Mouse (Mus musculus): ENCODE measurements around the gene Flt1. TPM values are rescaled to one million over a fixed set of nuclear protein-coding genes. Genes with fewer than 3 reads are reported as not detected.
"Not testable (repeated sequence)": the region's sequence is repeated elsewhere in the genome, so short reads cannot be mapped to it uniquely, and the experiment has no call there.

Gene Flt1
- polyA plus RNA-seq, 1 experiment from 2014 or later = 5.8 TPM

DNA sequence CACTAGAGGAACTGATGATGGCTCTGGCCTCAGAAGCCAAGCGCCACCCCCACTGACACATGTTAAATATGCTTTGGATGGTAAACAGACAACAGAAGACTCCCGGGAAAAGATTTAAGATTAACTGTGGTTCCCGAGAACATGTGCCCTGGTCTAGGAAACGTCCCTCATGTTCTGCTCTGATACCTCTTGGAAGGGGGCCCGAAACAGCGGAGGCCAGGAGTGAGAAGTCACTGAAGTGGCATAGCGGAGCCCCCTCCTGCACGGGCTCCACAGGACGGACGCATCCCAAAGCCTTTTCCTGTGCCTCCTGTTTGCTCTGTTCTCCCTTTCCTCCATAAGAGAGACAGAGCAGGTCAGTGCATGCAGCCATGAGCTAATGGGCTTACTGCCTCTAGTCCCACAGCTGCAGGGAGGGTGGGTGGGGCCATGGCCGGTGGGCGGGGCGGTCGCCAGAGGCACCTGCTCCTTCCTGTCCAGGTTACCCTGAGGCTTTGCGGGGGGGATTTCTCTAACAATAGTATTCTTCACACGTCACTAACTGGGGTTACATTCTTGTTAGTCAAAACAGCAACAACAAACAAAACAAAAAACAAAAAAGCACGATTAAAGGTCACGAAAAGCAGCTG lies 162.2 kb downstream of the Flt1 start:
- Histone ChIP-seq H3K4me1 (replicated peaks; ENCODE audit: control insufficient read depth, insufficient read depth, low read length) (no peaks in the 10 kb centered on the region), H3K4me3 (ENCODE audit: low read depth, low read length) (peak overlapping the region; percentile 34), H3K9ac (ENCODE audit: low read depth, low read length) (peak overlapping the region; percentile 11; the same call in 1 of the 2 replicates), H3K4me2 (replicated peaks; ENCODE audit: low read depth) (peak overlapping the region; percentile 73), H3K27me3 (replicated peaks; ENCODE audit: control insufficient read depth, insufficient read depth, low read length) (no peaks in the 10 kb centered on the region), H3K9me3 (ENCODE audit: control insufficient read depth) (no peaks in the 10 kb centered on the region), H3K27ac (ENCODE audit: low read depth, low read length) (no peak overlapping the region), H3K36me3 (ENCODE audit: control insufficient read depth, insufficient read depth) (no peaks in the 10 kb centered on the region)
- 43% methylated on average over 18 of the region's 18 CpGs for WGBS
- peak; percentile 80 for ATAC-seq
- TF ChIP-seq CTCF (IDR thresholded peaks at IDR 0.05; ENCODE audit: low read depth) = no peak

DNA sequence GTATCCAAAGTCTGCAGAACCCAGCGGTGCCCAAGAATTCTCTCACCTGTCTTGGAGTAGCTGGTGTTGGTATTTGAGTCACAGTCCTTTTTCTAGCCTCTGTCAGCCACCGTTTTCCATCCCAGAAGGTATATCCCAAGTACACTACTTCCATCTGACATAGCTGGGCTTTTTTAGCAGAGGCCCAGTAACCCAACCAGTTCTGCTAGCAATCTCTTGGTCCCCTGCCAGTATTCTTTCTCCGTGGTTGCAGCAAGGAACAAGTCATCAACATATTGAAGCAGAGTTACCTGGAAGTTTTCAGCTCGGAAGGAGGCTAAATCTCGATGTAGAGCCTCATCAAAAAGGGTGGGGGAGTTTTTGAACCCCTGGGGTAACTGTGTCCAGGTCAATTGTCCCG lies 168.2 kb downstream of the Flt1 start:
- H3K4me1 ChIP-seq (replicated peaks; ENCODE audit: control insufficient read depth, insufficient read depth, low read length); H3K4me2 ChIP-seq (replicated peaks; ENCODE audit: low read depth); H3K9ac ChIP-seq (ENCODE audit: low read depth, low read length); H3K27ac ChIP-seq (ENCODE audit: low read depth, low read length); H3K36me3 ChIP-seq (ENCODE audit: control insufficient read depth, insufficient read depth); ATAC-seq; H3K9me3 ChIP-seq (ENCODE audit: control insufficient read depth); H3K27me3 ChIP-seq (replicated peaks; ENCODE audit: control insufficient read depth, insufficient read depth, low read length); H3K4me3 ChIP-seq (ENCODE audit: low read depth, low read length): not testable (repeated sequence)
- WGBS = 60% methylated on average over 5 of the region's 6 CpGs

DNA sequence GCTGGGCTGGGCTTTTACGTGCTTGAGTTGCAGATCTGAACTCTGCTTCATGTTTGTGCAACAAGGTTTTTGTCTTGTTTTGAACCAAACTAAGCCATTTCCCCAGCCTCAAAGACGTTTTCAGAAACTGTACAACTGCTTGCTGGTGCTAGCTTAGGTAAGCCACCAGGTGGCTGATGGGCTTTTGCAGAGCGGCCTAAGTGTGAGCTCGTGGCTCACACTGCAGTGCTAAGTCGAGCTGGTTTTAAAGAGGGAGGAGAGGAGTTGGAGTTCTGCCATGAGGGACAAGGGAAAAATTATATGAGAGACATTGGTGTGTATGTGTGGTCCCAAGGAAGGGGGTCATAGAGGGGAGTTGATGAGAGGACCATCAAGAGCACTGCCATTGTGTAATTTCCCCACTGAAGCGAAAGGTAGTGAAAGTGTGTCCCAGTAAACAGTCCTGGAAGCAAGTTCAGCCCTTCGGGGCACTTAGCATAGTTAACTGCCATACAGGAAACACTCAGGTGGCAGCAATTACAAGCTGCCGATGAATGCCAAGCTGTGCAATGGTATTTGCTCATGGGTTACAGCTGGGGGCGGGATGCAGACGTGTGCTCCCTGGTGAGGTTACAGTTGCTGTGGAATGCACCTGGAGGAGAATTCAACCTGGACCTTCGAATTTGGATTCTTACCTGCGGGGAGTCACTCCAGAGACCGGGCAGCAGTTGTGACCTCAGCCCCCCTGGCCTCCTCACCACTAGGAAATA lies 173.8 kb downstream of the Flt1 start:
- Histone ChIP-seq H3K9me3 (ENCODE audit: control insufficient read depth) (no peaks in the 10 kb centered on the region), H3K4me2 (replicated peaks; ENCODE audit: low read depth) (no peak overlapping the region), H3K27ac (ENCODE audit: low read depth, low read length) (no peak overlapping the region), H3K27me3 (replicated peaks; ENCODE audit: control insufficient read depth, insufficient read depth, low read length) (no peaks in the 10 kb centered on the region), H3K9ac (ENCODE audit: low read depth, low read length) (no peak overlapping the region), H3K4me1 (replicated peaks; ENCODE audit: control insufficient read depth, insufficient read depth, low read length) (no peaks in the 10 kb centered on the region), H3K36me3 (ENCODE audit: control insufficient read depth, insufficient read depth) (peaks cover 39% of the 10 kb centered on the region), H3K4me3 (ENCODE audit: low read depth, low read length) (no peak overlapping the region)
- ATAC-seq = no peak
- TF ChIP-seq CTCF (IDR thresholded peaks at IDR 0.05; ENCODE audit: low read depth) = no peak
- WGBS = 81% methylated on average over 13 of the region's 13 CpGs

DNA sequence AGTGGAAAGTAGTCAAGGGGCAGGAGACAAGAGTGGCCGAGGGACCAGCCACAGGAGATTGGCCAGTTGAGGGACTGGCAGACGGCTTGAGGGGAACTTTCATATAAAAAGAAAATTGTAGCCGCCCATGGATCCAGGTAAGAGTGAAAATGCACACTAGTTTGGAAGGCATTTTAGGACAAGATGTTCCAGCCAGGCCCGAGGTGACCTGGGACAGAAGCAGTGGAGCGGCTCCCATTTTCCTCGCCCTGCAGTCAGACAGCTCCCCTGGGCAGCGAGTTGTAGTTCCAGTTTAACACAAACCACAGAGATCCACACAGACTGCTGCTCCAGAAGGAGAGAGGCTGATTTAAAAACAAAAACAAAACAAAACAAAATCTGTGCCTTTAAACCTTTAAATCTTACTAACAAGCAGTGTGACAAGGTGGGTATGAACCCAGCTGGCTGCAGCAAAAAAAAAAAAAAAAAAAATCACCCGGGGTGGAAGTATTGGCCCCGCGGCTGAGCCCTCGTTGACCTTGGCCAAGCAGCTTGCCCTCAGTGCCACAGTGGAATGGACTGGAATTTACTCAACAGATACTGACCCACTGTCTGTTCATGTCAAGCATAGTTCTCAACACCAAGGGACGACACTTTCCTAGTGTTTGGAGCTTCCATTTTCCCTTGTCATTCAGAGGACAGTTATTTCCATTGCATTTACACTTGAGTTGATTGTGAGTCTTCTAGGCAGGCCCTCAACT lies 176.6 kb downstream of the Flt1 start:
- no peak for ATAC-seq
- Histone ChIP-seq H3K27me3 (replicated peaks; ENCODE audit: control insufficient read depth, insufficient read depth, low read length) (no peaks in the 10 kb centered on the region), H3K27ac (ENCODE audit: low read depth, low read length) (no peak overlapping the region), H3K4me3 (ENCODE audit: low read depth, low read length) (no peak overlapping the region), H3K4me1 (replicated peaks; ENCODE audit: control insufficient read depth, insufficient read depth, low read length) (no peaks in the 10 kb centered on the region), H3K9ac (ENCODE audit: low read depth, low read length) (no peak overlapping the region), H3K4me2 (replicated peaks; ENCODE audit: low read depth) (no peak overlapping the region), H3K36me3 (ENCODE audit: control insufficient read depth, insufficient read depth) (peaks cover 54% of the 10 kb centered on the region), H3K9me3 (ENCODE audit: control insufficient read depth) (no peaks in the 10 kb centered on the region)
- TF ChIP-seq CTCF (IDR thresholded peaks at IDR 0.05; ENCODE audit: low read depth) = no peak
- 89% methylated on average over 12 of the region's 12 CpGs for WGBS

DNA sequence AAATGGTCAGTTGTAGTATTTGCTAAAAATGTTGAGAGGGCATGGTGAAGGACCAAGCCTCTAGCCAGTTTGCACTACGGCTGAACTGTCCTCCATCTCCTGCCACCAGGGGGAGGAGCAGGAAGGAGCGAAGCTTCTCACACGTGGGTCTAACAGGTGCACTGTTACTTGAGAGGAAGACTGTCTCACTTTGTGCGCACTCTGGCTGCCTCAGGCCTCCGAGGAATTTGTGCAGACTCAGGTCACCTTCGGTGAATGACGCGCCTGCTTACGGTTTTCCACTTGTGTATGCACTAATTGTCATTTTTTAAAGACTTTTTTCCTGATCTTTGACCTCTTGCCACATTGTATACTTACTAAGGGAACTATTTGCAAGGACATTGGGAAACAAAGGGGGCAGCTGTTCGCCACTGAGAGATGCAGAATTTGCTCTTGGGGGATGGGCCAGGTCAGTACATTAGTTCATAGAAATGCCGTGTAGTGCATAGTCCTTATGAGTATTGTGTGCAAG lies 180.0 kb downstream of the Flt1 start:
- no peak overlapping the region for H3K9ac ChIP-seq (ENCODE audit: low read depth, low read length)
- peak; percentile 74 for TF ChIP-seq CTCF (IDR thresholded peaks at IDR 0.05; ENCODE audit: low read depth)
- H3K36me3 ChIP-seq (ENCODE audit: control insufficient read depth, insufficient read depth) = peaks cover 70% of the 10 kb centered on the region
- WGBS = 59% methylated on average over 11 of the region's 11 CpGs
- no peak overlapping the region for H3K27ac ChIP-seq (ENCODE audit: low read depth, low read length)
- H3K9me3 ChIP-seq (ENCODE audit: control insufficient read depth) = no peaks in the 10 kb centered on the region
- H3K4me2 ChIP-seq (replicated peaks; ENCODE audit: low read depth) = no peak overlapping the region
- peak; percentile 65 for ATAC-seq
- H3K4me1 ChIP-seq (replicated peaks; ENCODE audit: control insufficient read depth, insufficient read depth, low read length) = no peaks in the 10 kb centered on the region
- no peak overlapping the region for H3K4me3 ChIP-seq (ENCODE audit: low read depth, low read length)
- no peaks in the 10 kb centered on the region for H3K27me3 ChIP-seq (replicated peaks; ENCODE audit: control insufficient read depth, insufficient read depth, low read length)

DNA sequence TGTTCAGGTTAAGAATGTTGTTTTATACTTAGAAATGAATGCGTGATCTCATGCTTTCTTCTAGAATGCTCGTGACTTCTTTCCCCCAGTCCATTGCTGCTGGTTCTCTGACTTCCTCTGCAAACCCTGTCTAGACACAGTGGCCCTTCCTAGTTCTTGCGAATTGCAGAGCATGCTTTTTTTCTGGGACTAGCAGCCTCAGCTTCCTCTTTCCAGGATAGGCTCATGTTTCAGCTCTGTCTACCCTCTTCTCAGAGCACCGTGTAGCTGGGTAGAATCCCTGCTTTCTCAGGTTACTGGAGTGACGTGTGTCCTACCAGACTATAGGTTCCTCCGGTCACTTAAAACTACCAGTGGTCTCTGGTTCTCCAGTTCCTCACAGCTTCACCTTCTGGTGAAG lies 183.5 kb downstream of the Flt1 start:
- H3K9ac ChIP-seq (ENCODE audit: low read depth, low read length) = no peak overlapping the region
- TF ChIP-seq CTCF (IDR thresholded peaks at IDR 0.05; ENCODE audit: low read depth) = no peak
- no peak overlapping the region for H3K4me3 ChIP-seq (ENCODE audit: low read depth, low read length)
- H3K4me2 ChIP-seq (replicated peaks; ENCODE audit: low read depth) = no peak overlapping the region
- no peaks in the 10 kb centered on the region for H3K9me3 ChIP-seq (ENCODE audit: control insufficient read depth)
- WGBS = 79% methylated on average over 6 of the region's 6 CpGs
- H3K4me1 ChIP-seq (replicated peaks; ENCODE audit: control insufficient read depth, insufficient read depth, low read length) = no peaks in the 10 kb centered on the region
- peaks cover 58% of the 10 kb centered on the region for H3K36me3 ChIP-seq (ENCODE audit: control insufficient read depth, insufficient read depth)
- H3K27ac ChIP-seq (ENCODE audit: low read depth, low read length) = no peak overlapping the region
- ATAC-seq = no peak
- no peaks in the 10 kb centered on the region for H3K27me3 ChIP-seq (replicated peaks; ENCODE audit: control insufficient read depth, insufficient read depth, low read length)
